Mouse (Mus musculus): Measurements from ENCODE around the gene Pald1. TPM values are rescaled to one million over a fixed set of nuclear protein-coding genes. Genes with fewer than 3 reads are reported as not detected.
A peak's percentile ranks its signal among the peaks of the same experiment; 100 is the strongest.

Pald1 gene
- polyA plus RNA-seq, 1 experiment from 2014 or later = 47.5 TPM

DNA sequence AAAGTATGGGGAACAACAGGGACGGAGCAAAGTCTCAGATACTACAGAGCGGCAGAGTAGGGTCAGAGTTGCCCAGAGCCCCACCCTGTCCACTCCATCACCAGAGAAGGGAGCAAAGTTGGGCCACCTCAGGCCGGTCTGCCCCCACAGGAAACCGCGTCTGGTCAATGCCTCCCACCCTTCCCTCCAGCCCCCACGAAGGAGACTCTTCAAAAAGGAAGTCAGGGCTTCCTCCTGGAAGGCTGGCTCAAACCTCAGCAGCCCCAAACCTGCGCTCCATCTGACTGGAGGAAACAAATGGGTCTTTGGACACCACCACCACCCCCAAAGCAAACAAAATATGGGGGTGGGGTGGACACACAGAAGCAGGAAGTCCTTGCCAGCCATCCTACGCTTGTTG, 1.5 kb downstream of the Pald1 start:
- no peak for TF ChIP-seq CTCF (IDR thresholded peaks at IDR 0.05; ENCODE audit: low read depth)
- H3K9ac ChIP-seq = peak overlapping the region; percentile 77
- peak overlapping the region; percentile 97 for H3K4me2 ChIP-seq
- no peaks in the 10 kb centered on the region for H3K27me3 ChIP-seq (ENCODE audit: insufficient read depth, low read length)
- H3K36me3 ChIP-seq (ENCODE audit: insufficient read depth) = 0 out of 2 replicates have a peak, but pooled peaks cover 3% of the 10 kb centered on the region
- H3K4me1 ChIP-seq (ENCODE audit: insufficient read depth) = peaks cover 31% of the 10 kb centered on the region
- ATAC-seq (ENCODE audit: insufficient read depth) (no peak), DNase-seq (peak; percentile 48)
- WGBS = 14% methylated on average over 8 of the region's 8 CpGs
- peak overlapping the region; percentile 75 for H3K4me3 ChIP-seq (ENCODE audit: low read depth, low read length)
- no peaks in the 10 kb centered on the region for H3K9me3 ChIP-seq (ENCODE audit: low read depth, low read length)
- H3K27ac ChIP-seq (ENCODE audit: low read depth) = peak overlapping the region; percentile 44

DNA sequence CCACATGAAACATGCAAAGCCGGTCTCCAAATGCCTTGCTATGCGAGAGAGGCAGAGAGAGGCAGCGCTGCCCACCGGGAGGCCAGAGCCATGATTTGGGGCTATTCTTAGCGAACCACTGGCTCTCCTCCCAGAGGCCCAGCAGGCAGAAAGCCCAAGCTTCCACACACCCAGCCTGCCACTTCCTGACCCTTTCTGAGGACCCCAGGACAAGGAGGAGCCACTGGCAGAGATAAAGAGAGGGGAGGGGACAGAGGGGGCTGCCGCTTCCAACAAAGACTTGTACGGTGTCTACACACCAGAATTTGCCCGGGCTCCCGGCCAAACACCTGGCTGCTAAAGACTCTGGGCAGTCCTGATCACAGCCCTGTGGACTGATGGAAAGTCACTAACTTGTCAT, 3.1 kb downstream of the Pald1 start:
- H3K27me3 ChIP-seq (ENCODE audit: insufficient read depth, low read length) = no peaks in the 10 kb centered on the region
- peak overlapping the region; percentile 29; the same call in 1 of the 2 replicates for H3K9ac ChIP-seq
- peak overlapping the region; percentile 75 for H3K4me3 ChIP-seq (ENCODE audit: low read depth, low read length)
- TF ChIP-seq CTCF (IDR thresholded peaks at IDR 0.05; ENCODE audit: low read depth) = no peak
- 0 out of 2 replicates have a peak, but pooled peaks cover 3% of the 10 kb centered on the region for H3K36me3 ChIP-seq (ENCODE audit: insufficient read depth)
- DNase-seq (peak; percentile 70), ATAC-seq (ENCODE audit: insufficient read depth) (peak; percentile 6; the same call in 1 of the 2 replicates)
- peak overlapping the region; percentile 77 for H3K27ac ChIP-seq (ENCODE audit: low read depth)
- H3K4me1 ChIP-seq (ENCODE audit: insufficient read depth) = peaks cover 33% of the 10 kb centered on the region
- WGBS = 10% methylated on average over 9 of the region's 9 CpGs
- H3K4me2 ChIP-seq = peak overlapping the region; percentile 97
- no peaks in the 10 kb centered on the region for H3K9me3 ChIP-seq (ENCODE audit: low read depth, low read length)

DNA sequence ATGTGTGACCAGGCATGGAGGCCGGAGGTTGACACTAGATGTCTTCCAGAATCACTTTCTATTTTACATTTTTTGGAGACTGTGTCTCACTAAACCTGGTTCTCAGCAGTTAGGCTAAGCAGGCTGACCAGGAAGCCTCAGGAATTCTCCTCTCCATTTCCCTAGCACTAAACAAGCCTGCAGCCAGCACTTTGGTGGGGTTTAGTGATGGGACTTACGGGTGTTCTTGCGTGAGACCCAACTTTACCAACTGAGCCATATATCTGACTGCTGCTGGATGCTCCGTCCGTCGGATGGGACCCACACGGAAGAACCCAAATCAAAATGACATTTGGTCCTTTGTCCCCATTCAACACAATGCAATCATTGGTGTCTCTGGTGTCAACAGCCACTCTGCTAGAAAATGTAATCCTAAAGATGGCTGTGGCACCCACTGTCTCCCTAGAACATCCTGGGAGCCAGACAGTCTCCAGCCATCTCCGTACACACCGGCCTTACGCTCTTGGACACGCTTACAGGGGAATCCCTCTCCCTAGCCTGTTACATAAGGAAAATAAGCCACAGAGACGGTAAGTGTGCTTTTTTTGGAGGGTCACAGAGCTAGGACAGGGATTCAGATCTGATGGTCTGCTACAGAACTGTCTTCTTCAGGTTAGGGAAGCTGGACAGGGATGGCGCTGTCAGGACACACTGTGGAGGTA, 3.8 kb downstream of the Pald1 start:
- H3K36me3 ChIP-seq (ENCODE audit: insufficient read depth) = 0 out of 2 replicates have a peak, but pooled peaks cover 3% of the 10 kb centered on the region
- peak overlapping the region; percentile 97 for H3K4me2 ChIP-seq
- peaks cover 33% of the 10 kb centered on the region for H3K4me1 ChIP-seq (ENCODE audit: insufficient read depth)
- ATAC-seq (ENCODE audit: insufficient read depth) (no peak), DNase-seq (no peak)
- peak overlapping the region; percentile 29; the same call in 1 of the 2 replicates for H3K9ac ChIP-seq
- no peaks in the 10 kb centered on the region for H3K27me3 ChIP-seq (ENCODE audit: insufficient read depth, low read length)
- H3K27ac ChIP-seq (ENCODE audit: low read depth) = peak overlapping the region; percentile 77
- TF ChIP-seq CTCF (IDR thresholded peaks at IDR 0.05; ENCODE audit: low read depth) = no peak
- H3K4me3 ChIP-seq (ENCODE audit: low read depth, low read length) = peak overlapping the region; percentile 75; the same call in 1 of the 2 replicates
- 87% methylated on average over 13 of the region's 13 CpGs for WGBS
- H3K9me3 ChIP-seq (ENCODE audit: low read depth, low read length) = no peaks in the 10 kb centered on the region

DNA sequence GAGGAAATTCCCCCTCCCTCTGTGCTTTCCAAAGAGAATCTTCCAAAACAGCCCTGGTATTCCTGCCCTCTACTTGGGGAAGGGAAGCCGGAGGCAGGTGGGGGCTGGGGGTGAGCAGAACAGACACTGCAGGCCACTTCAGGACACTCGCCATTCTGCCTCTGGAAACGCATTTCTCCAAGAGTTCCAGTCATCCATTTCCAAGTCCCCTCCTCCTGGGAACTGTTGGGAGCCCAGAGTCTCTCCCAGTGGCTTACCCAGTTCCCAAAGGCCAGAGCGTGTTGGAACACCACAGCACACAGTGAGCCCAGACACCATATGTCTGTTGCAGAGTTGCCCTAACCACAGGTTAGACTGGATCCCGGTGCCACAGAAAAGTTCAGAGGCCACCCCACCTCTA, 4.6 kb downstream of the Pald1 start:
- DNase-seq (no peak), ATAC-seq (ENCODE audit: insufficient read depth) (no peak)
- H3K4me1 ChIP-seq (ENCODE audit: insufficient read depth) = peaks cover 33% of the 10 kb centered on the region
- H3K9me3 ChIP-seq (ENCODE audit: low read depth, low read length) = no peaks in the 10 kb centered on the region
- H3K4me3 ChIP-seq (ENCODE audit: low read depth, low read length) = no peak overlapping the region
- H3K4me2 ChIP-seq = no peak overlapping the region
- H3K9ac ChIP-seq = no peak overlapping the region
- no peak overlapping the region for H3K27ac ChIP-seq (ENCODE audit: low read depth)
- peaks cover 4% of the 10 kb centered on the region; the same call in 1 of the 2 replicates for H3K36me3 ChIP-seq (ENCODE audit: insufficient read depth)
- no peaks in the 10 kb centered on the region for H3K27me3 ChIP-seq (ENCODE audit: insufficient read depth, low read length)
- WGBS = 82% methylated on average over 5 of the region's 5 CpGs
- no peak for TF ChIP-seq CTCF (IDR thresholded peaks at IDR 0.05; ENCODE audit: low read depth)

DNA sequence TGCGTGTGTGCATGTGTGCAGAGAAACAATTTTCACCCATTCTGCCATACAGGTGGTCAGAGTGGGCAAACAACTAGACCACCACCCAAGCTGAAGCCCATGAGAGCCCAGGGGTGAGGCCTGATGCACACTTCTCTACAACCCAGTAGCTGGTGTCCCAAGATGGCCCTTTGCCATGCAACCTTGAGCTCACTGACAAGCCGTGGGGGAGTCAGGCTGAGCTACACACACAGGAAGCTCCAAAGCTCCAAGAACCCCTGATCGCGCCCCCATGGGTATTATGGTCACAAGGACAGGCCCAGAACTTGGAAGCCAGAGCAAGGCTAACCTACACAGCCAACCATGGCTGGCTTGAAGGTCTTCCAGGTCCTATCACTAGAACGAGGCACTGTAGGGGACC, 5.3 kb downstream of the Pald1 start:
- WGBS = 89% methylated on average over 5 of the region's 5 CpGs
- ATAC-seq (ENCODE audit: insufficient read depth) = no peak
- Histone ChIP-seq H3K36me3 (ENCODE audit: insufficient read depth) (peaks cover 8% of the 10 kb centered on the region; the same call in 1 of the 2 replicates), H3K27ac (ENCODE audit: low read depth) (no peak overlapping the region), H3K27me3 (ENCODE audit: insufficient read depth, low read length) (no peaks in the 10 kb centered on the region), H3K4me1 (ENCODE audit: insufficient read depth) (peaks cover 35% of the 10 kb centered on the region), H3K4me3 (ENCODE audit: low read depth, low read length) (no peak overlapping the region), H3K9ac (no peak overlapping the region), H3K9me3 (ENCODE audit: low read depth, low read length) (no peaks in the 10 kb centered on the region), H3K4me2 (no peak overlapping the region)
- no peak for TF ChIP-seq CTCF (IDR thresholded peaks at IDR 0.05; ENCODE audit: low read depth)
- no peak for DNase-seq

DNA sequence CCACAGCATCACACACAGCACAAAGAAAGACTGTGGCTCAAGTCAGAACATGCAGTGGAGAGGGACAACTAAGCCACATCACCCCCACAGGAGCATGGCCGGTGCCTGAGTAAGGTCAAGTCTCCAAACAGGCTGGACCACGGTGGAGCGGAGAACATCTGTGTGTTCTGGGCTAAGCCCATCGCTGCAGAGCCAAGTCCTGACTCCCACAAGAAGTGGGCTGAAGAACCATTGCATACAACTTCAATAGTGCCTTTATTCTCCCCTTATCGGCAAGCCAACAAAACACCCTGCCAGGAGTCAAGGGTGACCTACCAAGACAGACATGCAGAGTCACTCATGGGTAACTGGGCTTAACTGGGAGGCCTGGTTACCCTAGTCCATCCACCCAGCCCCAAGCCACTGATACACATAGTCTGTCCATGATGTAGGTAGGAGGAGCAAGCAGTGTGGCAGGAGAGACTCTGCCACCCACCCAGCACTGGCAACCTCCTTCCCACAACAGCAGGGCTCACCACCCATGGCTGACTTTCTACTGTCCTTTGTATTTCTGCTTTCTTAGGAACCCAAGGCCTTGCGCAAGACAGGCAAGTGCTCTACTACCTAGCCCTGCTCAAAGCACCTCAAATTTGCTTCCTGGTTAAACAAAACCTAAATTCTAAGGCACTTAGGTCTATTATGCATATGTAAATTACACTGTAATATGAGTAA, 8.4 kb downstream of the Pald1 start:
- H3K4me3 ChIP-seq (ENCODE audit: low read depth, low read length) = no peak overlapping the region
- no peak for DNase-seq
- 70% methylated on average over 6 of the region's 6 CpGs for WGBS
- H3K9me3 ChIP-seq (ENCODE audit: low read depth, low read length) = no peaks in the 10 kb centered on the region
- TF ChIP-seq CTCF (IDR thresholded peaks at IDR 0.05; ENCODE audit: low read depth) = no peak
- ATAC-seq (ENCODE audit: insufficient read depth) = no peak
- H3K4me2 ChIP-seq = peak overlapping the region; percentile 34; the same call in 1 of the 2 replicates
- peaks cover 29% of the 10 kb centered on the region for H3K4me1 ChIP-seq (ENCODE audit: insufficient read depth)
- H3K36me3 ChIP-seq (ENCODE audit: insufficient read depth) = peaks cover 8% of the 10 kb centered on the region; the same call in 1 of the 2 replicates
- H3K27me3 ChIP-seq (ENCODE audit: insufficient read depth, low read length) = no peaks in the 10 kb centered on the region
- H3K9ac ChIP-seq = no peak overlapping the region; the same call in 1 of the 2 replicates
- H3K27ac ChIP-seq (ENCODE audit: low read depth) = peak overlapping the region; percentile 77

DNA sequence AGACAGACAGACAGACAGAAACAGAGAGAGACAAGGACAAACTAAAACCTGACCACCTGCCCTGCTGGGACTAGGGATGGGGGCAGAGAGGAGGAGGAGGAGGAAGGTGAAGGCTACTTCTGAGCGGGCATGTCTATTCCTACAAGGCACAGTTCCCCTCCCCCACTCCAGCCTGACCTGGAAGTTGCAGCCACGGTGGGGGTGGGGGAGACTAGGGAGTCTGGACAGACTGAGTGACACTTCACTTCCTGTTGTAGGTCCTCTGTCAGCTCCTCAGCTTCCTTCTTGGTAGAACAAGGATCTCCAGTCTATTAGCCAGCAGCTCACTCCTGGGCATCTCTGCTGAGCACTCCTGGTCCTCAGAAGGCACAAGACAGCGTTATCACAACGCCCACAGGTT, 9.3 kb downstream of the Pald1 start:
- Histone ChIP-seq H3K4me3 (ENCODE audit: low read depth, low read length) (no peak overlapping the region), H3K4me2 (peak overlapping the region; percentile 34; the same call in 1 of the 2 replicates), H3K9ac (no peak overlapping the region; the same call in 1 of the 2 replicates), H3K36me3 (ENCODE audit: insufficient read depth) (peaks cover 8% of the 10 kb centered on the region; the same call in 1 of the 2 replicates), H3K27ac (ENCODE audit: low read depth) (peak overlapping the region; percentile 77; the same call in 1 of the 2 replicates), H3K27me3 (ENCODE audit: insufficient read depth, low read length) (no peaks in the 10 kb centered on the region), H3K4me1 (ENCODE audit: insufficient read depth) (peaks cover 24% of the 10 kb centered on the region), H3K9me3 (ENCODE audit: low read depth, low read length) (no peaks in the 10 kb centered on the region)
- ATAC-seq (ENCODE audit: insufficient read depth) (no peak), DNase-seq (peak; percentile 57)
- 28% methylated on average over 3 of the region's 4 CpGs for WGBS
- no peak for TF ChIP-seq CTCF (IDR thresholded peaks at IDR 0.05; ENCODE audit: low read depth)

Data from lung, embryonic 14.5 days (tissue).